Mouse (Mus musculus) forebrain, embryonic 16.5 days (tissue): ENCODE data around the gene Slfn2. TPM values are rescaled to one million over a fixed set of nuclear protein-coding genes. Genes with fewer than 3 reads are reported as not detected.

Source experiments
- ATAC-seq: fragments of 200-750 bp; cut with Nextera tagmentation; 2 replicates; pipeline ENCODE4 v1.8.0; 2017; ENCODE audit warnings: mild to moderate bottlenecking, moderate library complexity
- H3K27ac ChIP-seq: fragments of 300-500 bp; sonication (generic); 2 replicates; pipeline ENCODE4 v1.5.1; 2014; ENCODE audit warnings: low read length, control low read depth
- H3K27me3 ChIP-seq: fragments of 300-500 bp; sonication (generic); replicated peaks from 2 replicates; pipeline ENCODE4 v1.6.1; 2014; ENCODE audit warnings: low read length; ENCODE audit not compliant: control insufficient read depth, insufficient read depth
- H3K36me3 ChIP-seq: fragments of 300-500 bp; sonication (generic); 2 replicates; pipeline ENCODE4 v1.6.1; 2014; ENCODE audit not compliant: control insufficient read depth, insufficient read depth
- H3K4me1 ChIP-seq: fragments of 300-500 bp; sonication (generic); replicated peaks from 2 replicates; pipeline ENCODE4 v1.6.1; 2014; ENCODE audit warnings: low read length; ENCODE audit not compliant: control insufficient read depth, insufficient read depth
- H3K4me2 ChIP-seq: fragments of 300-500 bp; sonication (generic); 2 replicates; pipeline ENCODE4 v1.6.1; 2014; ENCODE audit warnings: mild to moderate bottlenecking, low read length, control low read depth
- H3K4me3 ChIP-seq: fragments of 300-500 bp; sonication (generic); replicated peaks from 2 replicates; pipeline ENCODE4 v1.5.1; 2014; ENCODE audit warnings: mild to moderate bottlenecking, low read length, control low read depth
- H3K9ac ChIP-seq: fragments of 300-500 bp; sonication (generic); replicated peaks from 2 replicates; pipeline ENCODE4 v1.6.1; 2014; ENCODE audit warnings: low read depth, low read length, control low read depth
- H3K9me3 ChIP-seq: fragments of 300-500 bp; sonication (generic); 2 replicates; pipeline ENCODE4 v1.6.1; 2016; ENCODE audit warnings: low read length; ENCODE audit not compliant: control insufficient read depth
- WGBS: fragments of 180-500 bp; shearing (Covaris S2); extraction: QIAGEN DNeasy Blood & Tissue Kit; methylation state at CpG from one replicate; pipeline ENCODE4 v1.1.7; 2014; 5-methylcytosine and 5-hydroxymethylcytosine counted together
- microRNA-seq: library from miRNA; unstranded; fragments of <30 nt; microRNA quantifications from one replicate; pipeline ENCODE4, GENCODE M21; 2017
- polyA plus RNA-seq: library from polyadenylated mRNA; unstranded; fragments of >200 nt; fragmentation: Nextera tagmentation; extraction: Ambion mirVana; gene quantifications from 2 replicates; pipeline ENCODE4 v1.2.1, GENCODE M21; 2015

The Slfn2 gene
- polyA plus RNA-seq, 1 experiment from 2014 or later: 0.73 TPM

GRCm38 (mm10) chr11:83115138-83115537, 50.2 kb downstream of the Slfn2 start:
- H3K27ac ChIP-seq: no peak overlapping the region
- H3K4me2 ChIP-seq: no peak overlapping the region
- no peak overlapping the region for H3K9ac ChIP-seq
- H3K9me3 ChIP-seq: no peaks in the 10 kb centered on the region
- H3K27me3 ChIP-seq: no peaks in the 10 kb centered on the region
- WGBS: 54% methylated on average over 2 of the region's 2 CpGs
- ATAC-seq: no peak
- no peaks in the 10 kb centered on the region for H3K4me1 ChIP-seq
- no peaks in the 10 kb centered on the region for H3K36me3 ChIP-seq
- H3K4me3 ChIP-seq: no peak overlapping the region

GRCm38 (mm10) chr11:83116597-83117227, 51.8 kb downstream of the Slfn2 start, which contains the start of gene Slfn1:
Gene Slfn1, plus strand, starts transcription at chr11:83116849.
- Histone ChIP-seq H3K36me3 (no peaks in the 10 kb centered on the region), H3K9ac (no peak within 1 kb of the TSS), H3K4me3 (no peak within 1 kb of the TSS), H3K27ac (no peak within 1 kb of the TSS), H3K4me1 (no peaks in the 10 kb centered on the region), H3K9me3 (no peaks in the 10 kb centered on the region), H3K4me2 (no peak within 1 kb of the TSS), H3K27me3 (no peaks in the 10 kb centered on the region)
- 89% methylated on average over 13 of the region's 13 CpGs for WGBS
- ATAC-seq: no peak

- Histone ChIP-seq H3K9ac (no peak overlapping the region), H3K36me3 (no peaks in the 10 kb centered on the region), H3K27me3 (no peaks in the 10 kb centered on the region), H3K27ac (no peak overlapping the region), H3K4me3 (no peak overlapping the region), H3K9me3 (no peaks in the 10 kb centered on the region), H3K4me1 (no peaks in the 10 kb centered on the region), H3K4me2 (no peak overlapping the region)
- 56% methylated on average over 3 of the region's 3 CpGs for WGBS
- ATAC-seq: no peak
Observed at GRCm38 (mm10) chr11:83118056-83118455, 53.1 kb downstream of the Slfn2 start.

Small RNAs within 50 kb of the gene (microRNA-seq; reads per million reads assigned to microRNA genes)
- gene Gm27598: not detected

Other genes with a start within 250 kb of the Slfn2 start
- 8.8 and 9.3 TPM in 2 replicates for gene Rffl, start 193.9 kb upstream of the Slfn2 start, polyA plus RNA-seq
- gene Rad51d, start 174.5 kb upstream of the Slfn2 start, polyA plus RNA-seq: 13.5 and 15.2 TPM in 2 replicates
- gene Fndc8, start 173.0 kb upstream of the Slfn2 start, polyA plus RNA-seq: 0.43 and 1.1 TPM in 2 replicates
- gene Nle1, start 156.7 kb upstream of the Slfn2 start, polyA plus RNA-seq: 33.3 and 39.7 TPM in 2 replicates
- 0.96 and 1.6 TPM in 2 replicates for gene Unc45b, start 154.6 kb upstream of the Slfn2 start, polyA plus RNA-seq
- 1.3 and 1.8 TPM in 2 replicates for gene Slfn5, start 113.8 kb upstream of the Slfn2 start, polyA plus RNA-seq
- 5.7 and 6.5 TPM in 2 replicates for gene Slfn9, start 73.3 kb upstream of the Slfn2 start, polyA plus RNA-seq
- gene Slfn8, start 44.3 kb upstream of the Slfn2 start, polyA plus RNA-seq: 0.11 and 0.26 TPM in 2 replicates
- gene Slfn1, start 51.7 kb downstream of the Slfn2 start, polyA plus RNA-seq: not detected in 2 replicates
- not detected in 2 replicates for gene Slfn4, start 110.1 kb downstream of the Slfn2 start, polyA plus RNA-seq
- gene Slfn3, start 126.2 kb downstream of the Slfn2 start, polyA plus RNA-seq: 0.15 and 0.26 TPM in 2 replicates
- not detected in 2 replicates for gene Slfn14, start 221.6 kb downstream of the Slfn2 start, polyA plus RNA-seq
- gene Ap2b1, start 233.9 kb downstream of the Slfn2 start, polyA plus RNA-seq: 122 and 125 TPM in 2 replicates
- 19.1 and 22.5 TPM in 2 replicates for gene Pex12, start 237.5 kb downstream of the Slfn2 start, polyA plus RNA-seq